Mouse (Mus musculus) thymus, postnatal 25 days (tissue): ENCODE data around the gene Ctnnb1.

Experiments used
- DNase-seq: peaks from one replicate; pipeline ENCODE4 v3.0.0; 2022

Ctnnb1 gene

GRCm38 (mm10) chr9:120930021-120930420 is 1.0 kb downstream of the Ctnnb1 start:
- no peak for DNase-seq

GRCm38 (mm10) chr9:120930811-120931210 is 1.8 kb downstream of the Ctnnb1 start:
- no peak for DNase-seq

GRCm38 (mm10) chr9:120932371-120932770 is 3.4 kb downstream of the Ctnnb1 start:
- no peak for DNase-seq

- DNase-seq: peak; percentile 98
Measured at GRCm38 (mm10) chr9:120932797-120933586, 4.0 kb downstream of the Ctnnb1 start.

GRCm38 (mm10) chr9:120933587-120933885 is 4.5 kb downstream of the Ctnnb1 start:
- DNase-seq: no peak

GRCm38 (mm10) chr9:120933886-120934758 is 5.1 kb downstream of the Ctnnb1 start:
- peak; percentile 55 for DNase-seq

- no peak for DNase-seq
Measured at GRCm38 (mm10) chr9:120934821-120935633, 6.0 kb downstream of the Ctnnb1 start.

GRCm38 (mm10) chr9:120935634-120935922 is 6.6 kb downstream of the Ctnnb1 start:
- DNase-seq: no peak

- DNase-seq: peak; percentile 49
Measured at GRCm38 (mm10) chr9:120936351-120936750, 7.3 kb downstream of the Ctnnb1 start.

GRCm38 (mm10) chr9:120940858-120941257 is 11.8 kb downstream of the Ctnnb1 start:
- DNase-seq: no peak

GRCm38 (mm10) chr9:120943757-120944156 is 14.7 kb downstream of the Ctnnb1 start:
- no peak for DNase-seq

- DNase-seq: no peak
Measured at GRCm38 (mm10) chr9:120944211-120944610, 15.2 kb downstream of the Ctnnb1 start.

- DNase-seq: no peak
Measured at GRCm38 (mm10) chr9:120946131-120946530, 17.1 kb downstream of the Ctnnb1 start.

GRCm38 (mm10) chr9:120948832-120949231 is 19.8 kb downstream of the Ctnnb1 start:
- no peak for DNase-seq

- DNase-seq: no peak
Measured at GRCm38 (mm10) chr9:120950761-120951160, 21.7 kb downstream of the Ctnnb1 start.

- no peak for DNase-seq
Measured at GRCm38 (mm10) chr9:120951947-120952346, 22.9 kb downstream of the Ctnnb1 start.

- no peak for DNase-seq
Measured at GRCm38 (mm10) chr9:120958051-120958450, 29.0 kb downstream of the Ctnnb1 start.

GRCm38 (mm10) chr9:120958560-120958959 is 29.5 kb downstream of the Ctnnb1 start:
- no peak for DNase-seq

- DNase-seq: no peak
Measured at GRCm38 (mm10) chr9:120959225-120959624, 30.2 kb downstream of the Ctnnb1 start.

GRCm38 (mm10) chr9:120960611-120961010 is 31.6 kb downstream of the Ctnnb1 start:
- DNase-seq: no peak

GRCm38 (mm10) chr9:120961466-120961865 is 32.5 kb downstream of the Ctnnb1 start:
- peak; percentile 63 for DNase-seq

- no peak for DNase-seq
Measured at GRCm38 (mm10) chr9:120961969-120962700, 33.1 kb downstream of the Ctnnb1 start.

- DNase-seq: no peak
Measured at GRCm38 (mm10) chr9:120963104-120963503, 34.1 kb downstream of the Ctnnb1 start.
